Mouse (Mus musculus) liver, embryonic 14.5 days (tissue): ENCODE measurements at regions not wholly inside any gene's neighbourhood (a gene's known extent, or its start where the extent isn't known, plus 50 kb on each side); places are given as distances from the start of the nearest gene placed in this dataset.

ENCODE experiments used
- CTCF ChIP-seq: IDR thresholded peaks from 2 replicates; pipeline ENCODE4 v1.5.1; 2016; ENCODE audit warnings: antibody characterized with exemption, low read depth, control low read depth
- EP300 ChIP-seq: IDR thresholded peaks from 2 replicates; pipeline ENCODE4 v1.6.1; 2016; ENCODE audit warnings: antibody characterized with exemption, low read depth

DNA sequence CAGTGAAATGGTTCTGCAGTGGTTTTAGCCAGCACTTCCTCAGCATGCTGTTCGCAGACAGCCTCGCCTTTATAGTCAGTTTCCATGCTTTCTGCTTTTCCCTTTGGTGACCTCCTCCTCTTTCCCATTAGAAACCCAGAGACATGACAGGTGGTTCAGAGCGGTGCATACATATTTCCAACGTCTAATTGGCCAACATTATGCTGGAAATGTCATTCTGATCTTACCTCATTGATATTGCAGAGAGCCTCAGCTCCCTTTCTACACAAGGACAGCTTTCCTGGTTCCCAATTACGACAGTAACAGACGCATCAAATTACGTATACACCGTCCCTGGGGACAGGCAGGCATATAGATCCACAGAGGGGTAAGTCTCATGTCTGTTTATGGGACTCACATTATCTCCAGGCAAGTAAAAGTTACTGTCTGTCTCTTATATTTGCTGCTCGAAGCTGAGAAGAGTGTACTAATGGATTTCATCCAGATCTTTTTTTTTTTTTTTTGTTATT lies 348.6 kb upstream of the Arrdc4 start:
- TF ChIP-seq EP300 = no peak
- TF ChIP-seq CTCF = no peak
